Mouse (Mus musculus) liver, postnatal 0 days (tissue): ENCODE results near the gene Cfap299.

Experiments
- CTCF ChIP-seq: sonication (generic); IDR thresholded peaks from 2 replicates; pipeline ENCODE4 v1.5.1; 2016; ENCODE audit warnings: antibody characterized with exemption, low read depth
- EP300 ChIP-seq: IDR thresholded peaks from 2 replicates; pipeline ENCODE4 v1.6.1; 2016; ENCODE audit warnings: antibody characterized with exemption, low read depth, mild to moderate bottlenecking

DNA sequence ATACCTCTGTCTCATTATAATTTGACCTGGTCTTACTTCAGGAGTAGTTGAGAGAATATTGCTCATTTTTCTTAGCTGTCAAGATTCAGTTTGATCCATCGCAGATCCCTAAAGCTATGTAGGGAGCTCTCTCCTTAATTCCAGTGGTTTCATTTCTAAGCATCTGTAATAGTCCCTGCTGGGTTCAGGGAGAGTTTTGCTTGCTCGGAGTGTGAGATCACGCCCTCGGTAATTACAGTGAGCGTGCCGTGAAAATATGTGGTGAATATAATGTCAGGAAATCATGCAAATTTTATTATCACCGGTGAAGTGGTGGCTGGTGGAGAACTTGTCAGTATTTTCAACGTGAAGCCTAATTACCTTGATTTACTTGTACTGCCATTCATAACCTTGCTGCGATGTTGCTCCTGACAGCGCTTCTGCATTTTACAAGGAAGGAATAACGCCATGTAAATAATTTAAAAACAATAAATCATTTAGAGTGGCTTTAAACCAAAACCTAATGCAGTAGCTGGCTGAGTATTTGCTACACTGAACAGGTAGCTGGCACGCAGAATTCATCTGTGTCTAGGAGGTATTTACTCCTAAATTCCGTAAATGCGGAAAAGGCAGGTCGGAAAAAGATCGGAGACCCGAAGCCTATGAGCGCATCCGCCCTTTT lies 36.6 kb upstream of the Cfap299 start:
- TF ChIP-seq CTCF (no peak), EP300 (no peak)
